Mouse (Mus musculus) brain, adult 2 months (tissue): ENCODE data around the gene Svop.

Experiments
- DNase-seq: peaks from one replicate; pipeline ENCODE4 v3.0.0; 2011; ENCODE audit warnings: low read depth, low spot score

Svop gene

DNA sequence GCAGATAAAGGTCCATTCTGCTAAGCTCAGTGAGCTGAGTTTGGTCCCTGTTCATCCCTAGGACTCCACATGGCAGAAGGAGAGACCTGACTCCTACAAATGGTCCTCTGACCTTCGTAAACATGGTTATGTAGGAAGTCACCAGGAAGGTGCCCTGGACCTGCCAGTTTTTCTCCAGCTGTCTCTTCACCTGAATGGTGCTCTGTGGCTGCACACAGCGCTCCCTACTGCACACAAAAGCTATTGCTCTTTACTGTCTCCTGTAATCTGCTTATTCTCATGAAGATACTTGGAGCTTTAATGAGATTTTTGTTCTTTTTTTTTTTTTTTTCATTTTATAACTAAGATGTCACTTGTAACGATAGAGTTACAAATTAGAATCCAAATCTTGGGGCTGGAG lies 44.8 kb downstream of the Svop start:
- no peak for DNase-seq

DNA sequence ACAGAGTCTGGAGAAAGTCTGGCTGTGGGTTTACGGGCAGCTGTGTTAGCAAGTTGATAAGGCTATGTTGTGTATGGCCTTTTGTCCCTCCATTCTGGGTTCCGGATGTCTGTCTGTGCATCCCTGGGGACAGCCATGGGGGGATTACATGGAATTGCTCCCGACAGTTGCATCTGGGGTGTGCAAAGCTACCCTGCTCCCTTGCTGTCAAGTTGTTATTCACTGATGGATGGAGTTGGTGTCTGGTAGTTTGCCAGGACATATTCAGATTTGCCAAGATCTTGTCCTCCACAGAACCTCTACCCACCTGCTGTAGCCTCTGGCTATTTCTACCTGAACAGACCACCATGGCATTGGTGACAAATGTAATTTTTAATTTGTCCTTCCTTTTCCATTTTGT lies 45.2 kb downstream of the Svop start:
- no peak for DNase-seq

DNA sequence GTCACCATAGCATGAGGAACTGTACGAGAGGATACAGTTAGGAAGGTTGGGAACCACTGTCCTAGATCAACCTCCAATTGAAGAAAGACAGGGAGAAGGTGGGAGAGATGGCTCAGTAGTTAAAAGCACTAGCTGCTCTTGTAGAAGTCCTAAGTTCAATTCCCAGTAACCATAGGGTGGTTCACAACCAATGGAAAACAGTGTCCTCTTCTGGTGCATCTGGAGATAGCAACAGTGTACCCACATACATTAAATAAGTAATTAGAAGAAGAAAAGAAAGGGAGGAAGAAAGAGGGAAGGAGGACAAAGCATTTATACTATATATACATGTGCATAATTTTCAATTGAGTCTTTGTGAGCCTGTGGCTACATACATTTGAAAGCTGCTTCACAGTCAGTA lies 46.2 kb downstream of the Svop start:
- no peak for DNase-seq

DNA sequence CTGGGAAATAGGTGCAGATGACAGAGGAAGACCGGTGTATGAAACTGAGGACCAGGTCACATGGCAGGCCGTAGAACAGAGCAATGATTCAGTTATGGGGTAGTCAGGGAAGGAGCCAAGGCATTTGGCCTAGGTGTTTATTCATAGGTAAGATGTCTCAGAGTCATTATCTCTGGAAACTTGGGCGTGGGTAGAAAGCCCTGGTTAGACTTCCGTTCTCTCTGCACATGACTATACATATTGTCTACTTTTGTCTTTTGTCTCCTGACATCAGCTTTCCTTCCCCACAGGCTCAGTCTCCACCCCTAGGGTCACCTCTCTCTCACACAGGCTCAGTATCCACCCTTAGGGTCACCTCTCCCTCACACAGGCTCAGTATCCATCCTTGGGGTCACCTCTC lies 47.6 kb downstream of the Svop start:
- DNase-seq, result no peak

DNA sequence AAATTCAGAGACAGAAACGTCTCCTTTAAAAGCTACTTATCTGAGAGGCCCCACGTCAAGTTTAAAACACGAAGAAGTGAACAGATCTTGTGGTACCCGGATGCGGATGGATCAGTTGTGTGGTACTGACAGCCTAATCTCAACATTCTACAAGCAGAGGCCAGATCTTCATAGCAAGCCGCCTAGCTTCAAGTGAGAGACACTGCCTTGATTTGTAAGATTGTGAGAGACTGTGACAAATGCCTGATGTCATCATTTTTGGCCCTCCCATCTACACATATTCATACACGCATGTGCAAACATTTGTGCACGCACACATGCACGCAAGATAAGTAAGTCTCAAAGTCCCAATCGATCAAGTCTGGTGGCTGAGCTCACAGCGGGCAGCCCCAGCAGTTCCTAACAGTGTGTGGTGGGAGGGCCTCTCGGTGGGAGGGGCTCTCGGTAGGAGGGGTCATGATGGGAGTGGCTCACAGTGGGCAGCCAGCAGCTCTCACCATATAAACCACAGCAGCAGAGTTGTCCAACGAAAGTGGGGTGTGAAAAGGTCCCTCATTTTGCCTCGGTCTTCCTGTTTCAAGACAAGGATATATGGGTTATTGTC lies 49.9 kb downstream of the Svop start:
- no peak for DNase-seq

DNA sequence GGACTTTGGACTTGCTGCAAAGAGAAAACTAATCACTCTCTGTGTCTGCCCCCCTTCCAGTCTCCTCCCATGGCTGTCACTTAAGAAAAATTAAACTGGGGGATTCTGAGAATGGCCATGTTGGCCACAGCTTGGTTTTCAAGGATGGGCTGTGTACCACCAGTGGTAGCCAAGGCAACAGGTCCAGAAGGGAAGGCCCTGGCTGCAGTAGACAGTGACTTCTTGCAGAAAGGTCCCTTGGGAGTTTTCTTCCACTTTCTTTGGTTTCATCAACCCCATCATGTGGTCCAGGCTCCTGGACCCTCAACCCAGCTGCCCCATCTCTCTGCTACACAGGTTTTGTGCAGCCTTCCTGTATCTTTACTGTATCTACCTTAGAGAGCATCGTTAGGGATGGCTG lies 50.5 kb downstream of the Svop start:
- no peak for DNase-seq

DNA sequence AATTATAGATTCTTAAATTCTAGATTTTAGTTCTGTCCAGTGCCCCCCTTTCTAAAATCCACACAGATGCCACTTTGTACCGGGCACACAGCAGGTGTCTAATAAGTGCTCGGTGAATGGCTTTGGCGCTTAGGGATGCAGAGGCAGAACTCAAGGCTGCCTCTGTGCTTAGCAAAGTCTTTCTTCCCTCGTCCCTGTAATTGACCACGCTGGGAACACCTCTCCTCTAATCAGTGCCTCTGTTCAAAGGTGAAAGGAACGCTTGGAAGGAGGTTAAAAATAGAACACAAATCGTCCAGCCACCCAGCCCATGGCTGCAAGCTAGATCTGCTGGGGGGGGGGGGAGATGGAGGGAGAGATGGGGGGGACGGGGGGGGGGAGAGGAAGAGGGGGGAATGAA lies 50.9 kb downstream of the Svop start:
- no peak for DNase-seq

DNA sequence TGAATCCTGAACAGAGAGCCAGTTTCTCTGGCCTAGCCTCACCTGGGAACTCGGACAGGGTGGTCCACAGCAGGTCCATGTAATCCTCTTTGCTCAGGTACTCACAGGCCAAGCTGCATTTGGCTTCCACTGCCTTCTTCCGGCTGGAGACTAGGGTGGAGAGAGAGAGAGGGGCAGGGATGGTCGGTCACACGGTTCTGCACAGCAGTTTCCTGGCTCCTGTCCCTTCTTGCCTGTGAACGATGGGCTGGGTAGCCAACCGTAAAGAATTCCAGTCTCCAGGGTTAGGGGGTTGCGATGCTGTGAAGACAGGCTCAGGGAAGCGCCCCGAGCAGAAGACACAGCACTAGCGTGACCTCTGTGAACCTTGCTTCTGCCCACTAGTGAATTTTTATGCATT lies 56.3 kb downstream of the Svop start:
- DNase-seq, result peak; percentile 53

DNA sequence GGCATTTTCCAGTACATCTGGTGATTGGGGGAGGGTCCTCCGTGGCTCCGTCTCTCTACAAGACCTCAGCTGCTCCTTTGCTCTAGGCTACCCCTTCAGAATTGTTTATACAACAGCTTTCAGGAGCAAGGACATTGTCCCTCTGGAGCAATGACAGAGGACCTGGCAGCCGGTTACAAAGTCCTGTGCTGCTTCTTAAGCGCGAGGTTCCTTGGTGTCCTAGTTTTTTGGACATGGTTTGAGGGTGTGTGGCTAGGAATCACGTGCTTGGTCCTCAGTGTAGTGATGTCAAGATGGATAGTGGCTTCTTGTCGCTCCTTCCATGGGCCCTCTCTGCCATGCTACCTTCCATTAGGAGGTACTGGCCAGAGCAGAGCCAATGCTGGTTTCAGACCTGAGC lies 57.0 kb downstream of the Svop start:
- no peak for DNase-seq

DNA sequence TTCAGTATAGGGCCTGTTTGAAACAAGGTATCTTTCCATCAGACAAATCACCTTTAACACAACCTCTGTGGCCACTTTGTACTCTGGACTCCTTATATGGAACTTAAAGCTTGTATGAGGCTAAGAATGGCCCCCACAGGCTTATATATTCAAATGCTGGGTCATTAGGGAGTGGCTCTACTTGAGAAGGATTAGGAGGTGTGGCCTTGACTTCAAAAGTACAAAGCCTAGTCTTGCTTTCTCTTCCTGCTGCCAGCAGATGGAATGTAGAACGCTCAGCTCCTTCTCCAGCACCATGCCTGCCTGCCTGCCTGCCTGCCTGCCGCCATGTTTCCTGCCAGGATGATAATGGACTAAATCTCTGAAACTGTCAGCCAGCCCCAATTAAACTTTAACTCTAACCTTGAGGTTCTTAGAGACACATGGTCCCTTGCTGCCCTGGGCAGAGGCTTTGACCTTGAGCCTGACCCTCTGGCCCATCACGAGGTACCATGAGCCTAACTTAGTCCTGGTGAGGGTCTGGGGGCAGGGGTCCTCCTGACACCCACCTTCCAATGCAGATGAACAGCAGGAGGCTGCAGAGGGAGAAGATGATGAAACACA lies 59.1 kb downstream of the Svop start:
- no peak for DNase-seq

DNA sequence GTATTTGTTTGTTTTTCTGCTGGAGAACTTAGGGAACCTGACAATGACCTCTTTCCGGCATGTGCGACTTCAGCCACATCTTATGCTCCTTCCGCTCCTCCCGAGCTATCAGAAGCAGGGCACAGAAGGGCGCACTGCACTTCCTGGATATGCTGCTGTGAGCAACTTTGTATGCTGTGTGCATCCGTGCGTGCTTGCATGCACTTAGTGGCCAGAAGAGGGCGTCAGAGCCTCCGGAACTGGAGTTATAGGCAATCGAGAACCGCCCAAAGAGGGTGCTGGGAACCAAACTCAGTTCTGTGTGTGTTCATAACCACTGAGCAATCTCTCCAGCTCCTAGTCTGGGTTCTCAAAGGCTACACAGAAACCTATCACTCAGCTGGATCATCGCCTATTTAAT lies 60.7 kb downstream of the Svop start:
- no peak for DNase-seq

DNA sequence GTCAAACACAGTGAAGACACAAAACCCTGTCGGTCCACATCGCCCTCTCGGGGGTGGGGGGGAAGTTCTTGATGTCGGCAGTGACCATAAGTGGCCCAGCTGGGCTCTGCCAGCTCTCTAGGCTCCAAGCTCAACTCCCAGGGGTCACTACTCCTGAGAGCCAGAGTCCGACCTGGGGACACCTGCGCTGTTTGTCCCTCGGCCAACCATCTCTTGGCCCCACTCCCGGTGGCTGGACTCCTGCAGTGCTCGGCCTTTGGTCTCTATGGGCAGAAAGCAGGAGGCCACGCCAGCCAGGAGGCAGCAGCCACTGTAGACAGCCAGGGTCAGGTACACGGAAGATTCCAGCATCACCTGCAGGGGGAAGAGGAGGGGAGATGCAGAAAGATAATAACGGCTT lies 63.3 kb downstream of the Svop start:
- peak; percentile 51 for DNase-seq

DNA sequence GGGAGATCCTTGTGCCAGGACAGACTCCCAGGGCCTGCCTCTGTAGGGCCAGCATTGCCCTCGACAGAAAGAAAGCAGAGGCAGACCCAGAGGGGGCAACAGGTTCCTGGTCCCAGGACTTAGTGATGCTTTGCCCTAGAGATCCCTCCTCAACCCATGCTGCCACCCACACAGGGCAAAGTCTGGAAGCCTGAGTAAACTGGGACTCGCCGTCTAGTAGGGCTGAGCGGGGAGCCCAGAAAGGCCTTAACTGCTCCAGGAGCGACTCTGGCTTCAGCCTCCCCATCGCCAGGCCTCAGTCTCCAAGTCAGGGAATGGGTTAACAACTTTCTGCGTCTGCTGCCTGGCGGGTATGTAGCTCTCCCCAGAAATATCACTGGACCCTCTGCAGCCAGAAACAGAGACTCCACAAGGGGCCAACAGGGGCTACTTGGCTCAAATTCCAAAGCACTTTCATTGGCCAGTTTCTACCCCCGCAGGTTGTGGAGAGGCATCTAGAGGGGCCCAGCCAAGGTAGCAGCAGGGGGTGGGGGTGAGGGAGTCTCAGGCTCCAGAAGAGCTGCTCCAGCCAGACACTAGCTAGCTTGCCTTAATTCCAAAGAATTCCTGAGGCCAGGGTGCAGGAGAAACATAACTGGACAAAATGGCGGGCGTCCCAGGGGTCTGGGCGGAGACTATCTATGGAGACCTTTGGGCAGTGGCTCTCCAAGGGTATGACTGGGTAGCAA lies 64.0 kb downstream of the Svop start:
- no peak for DNase-seq

DNA sequence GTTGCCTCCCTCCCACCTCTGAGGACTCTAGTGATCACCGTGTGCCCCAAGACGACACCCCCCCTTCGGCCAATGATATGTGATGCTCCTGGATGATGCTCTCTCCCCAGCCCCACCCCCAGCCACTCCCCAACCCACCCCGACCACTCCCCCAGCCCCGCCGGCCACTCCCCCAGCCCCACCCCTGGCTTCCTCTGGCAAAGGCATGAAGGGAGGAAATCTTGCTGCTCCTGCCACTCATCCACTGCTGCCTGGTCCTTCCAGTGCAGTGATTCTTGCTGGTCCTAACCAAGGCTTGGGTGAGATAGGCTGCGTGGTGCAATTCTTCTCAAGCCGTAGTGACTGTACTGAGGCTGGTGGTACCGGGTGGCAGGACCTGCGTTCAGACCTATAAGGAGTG lies 66.5 kb downstream of the Svop start:
- DNase-seq, result peak; percentile 52

DNA sequence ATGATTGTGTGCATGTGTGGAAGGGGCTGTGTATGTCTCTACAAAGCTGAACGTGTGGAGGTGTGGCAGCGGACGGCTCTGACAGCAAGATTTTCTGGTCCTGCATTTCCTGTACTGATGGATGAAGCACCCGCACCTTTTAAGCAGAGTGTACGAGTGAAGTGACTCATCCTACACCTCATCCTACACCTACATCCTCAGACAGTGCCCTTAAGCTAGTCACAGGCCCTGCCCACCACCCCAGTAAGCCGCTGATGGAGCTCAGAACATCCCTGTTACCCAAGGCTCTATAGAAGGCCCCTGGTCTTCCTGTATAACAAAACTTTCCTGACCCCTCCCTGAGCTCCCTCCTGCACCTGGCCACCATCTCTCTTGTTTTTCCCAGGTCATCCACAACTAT lies 67.0 kb downstream of the Svop start:
- peak; percentile 54 for DNase-seq

DNA sequence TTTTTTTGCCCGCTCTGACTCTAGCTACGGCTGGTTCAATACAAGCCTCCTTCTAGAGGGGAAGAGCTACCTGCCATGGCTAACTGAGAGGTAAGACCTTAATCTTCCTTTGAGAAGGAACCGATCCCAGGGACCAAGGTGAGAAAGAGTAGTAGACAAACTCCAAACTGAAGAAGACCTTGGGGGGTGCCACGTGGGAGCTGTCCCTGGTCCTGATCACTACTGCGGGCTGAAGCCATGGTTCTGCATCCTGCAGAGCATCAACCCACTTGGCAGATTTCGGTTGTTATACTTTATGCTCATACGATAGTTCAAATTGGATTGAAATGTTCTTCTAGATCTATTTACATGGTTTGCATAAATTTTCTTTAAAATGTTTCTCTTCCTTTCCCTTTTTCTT lies 76.2 kb downstream of the Svop start:
- no peak for DNase-seq

DNA sequence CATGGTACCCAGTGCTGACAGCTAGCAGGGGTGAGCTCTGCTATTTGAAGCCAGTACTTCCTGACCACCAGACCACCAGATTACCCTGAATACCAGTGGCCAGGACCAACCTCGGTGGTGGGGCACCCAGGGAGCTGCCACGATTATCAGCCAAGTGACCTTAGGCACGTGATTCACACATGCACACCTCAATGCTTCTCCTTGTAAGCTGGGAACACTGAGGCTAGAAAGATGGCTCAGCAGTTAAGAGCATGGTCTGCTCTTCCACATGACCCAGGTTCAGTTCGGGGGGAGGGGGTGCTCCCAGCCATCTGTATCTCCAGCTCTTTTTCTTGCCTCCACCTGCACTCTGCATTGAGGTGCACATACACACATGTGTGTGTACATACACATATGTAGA lies 82.3 kb downstream of the Svop start:
- no peak for DNase-seq

DNA sequence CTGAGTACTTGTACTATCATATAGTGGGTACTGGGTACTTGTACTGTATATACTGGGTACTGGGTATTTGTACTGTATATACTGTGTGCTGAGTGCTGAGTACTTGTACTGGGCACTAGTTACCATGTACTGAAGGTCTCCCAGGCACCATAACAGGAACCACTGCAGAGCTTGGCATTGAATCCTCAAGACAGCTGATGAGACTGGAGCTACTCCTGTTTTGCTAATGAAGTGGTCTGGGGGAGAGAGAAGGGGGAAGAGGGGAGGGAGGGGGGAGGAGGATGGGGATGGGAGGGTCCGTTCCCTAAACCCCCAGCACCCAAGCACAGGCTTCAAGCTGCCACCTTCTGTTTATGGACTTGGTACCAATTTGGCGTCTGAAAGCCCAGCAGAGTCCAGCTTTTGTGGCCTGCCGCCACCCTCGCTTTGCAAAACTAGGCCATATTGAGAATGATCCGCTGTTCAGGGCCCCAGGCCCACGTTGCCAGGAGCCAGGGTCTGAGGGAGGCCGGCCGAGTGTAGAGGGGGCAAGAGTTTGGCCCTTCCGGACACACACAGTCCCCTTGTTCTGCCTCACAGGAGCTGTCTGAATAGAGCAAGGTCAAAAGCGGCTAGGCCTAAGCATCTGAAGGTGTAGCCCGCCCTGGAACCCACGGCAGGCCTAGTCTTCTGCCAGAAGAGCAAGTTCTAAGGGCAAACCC lies 83.5 kb downstream of the Svop start:
- no peak for DNase-seq

DNA sequence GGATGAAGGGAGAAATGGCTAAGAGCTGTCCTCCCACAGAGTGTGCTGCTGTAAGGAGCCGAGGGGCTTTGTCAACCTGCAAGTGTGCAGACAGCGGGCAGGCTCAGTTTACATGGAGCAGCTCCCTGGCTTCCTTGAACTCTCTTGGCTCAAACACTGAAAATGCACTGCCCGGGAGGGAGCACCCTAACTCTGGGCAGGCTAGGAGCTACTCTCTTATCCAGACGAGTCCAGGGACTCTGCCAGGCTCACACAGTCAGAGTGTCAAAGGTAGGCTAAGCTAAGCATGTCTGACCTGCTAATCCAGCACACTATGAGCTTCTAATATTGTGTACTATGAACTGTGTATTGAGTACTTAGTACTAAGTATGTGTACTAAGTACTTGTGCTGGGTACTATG lies 84.4 kb downstream of the Svop start:
- no peak for DNase-seq

DNA sequence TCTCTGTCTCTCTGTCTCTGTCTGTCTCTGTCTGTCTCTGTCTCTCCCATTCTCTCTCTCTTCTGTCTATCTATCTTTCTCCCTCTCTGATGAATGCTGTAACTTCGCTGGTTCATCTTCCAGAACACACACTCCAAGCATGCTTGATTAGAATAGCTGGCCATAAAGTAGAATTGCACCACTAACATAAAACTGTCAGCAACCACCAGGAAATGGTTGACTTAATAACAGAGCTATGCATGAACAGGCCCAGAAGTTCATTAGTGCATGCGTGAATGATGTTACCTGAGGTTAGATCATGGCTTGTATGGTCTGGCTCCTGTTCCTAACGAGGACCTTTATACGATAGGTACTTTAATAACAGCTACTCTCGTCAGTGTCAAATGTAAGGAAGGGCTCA lies 86.3 kb downstream of the Svop start:
- no peak for DNase-seq

DNA sequence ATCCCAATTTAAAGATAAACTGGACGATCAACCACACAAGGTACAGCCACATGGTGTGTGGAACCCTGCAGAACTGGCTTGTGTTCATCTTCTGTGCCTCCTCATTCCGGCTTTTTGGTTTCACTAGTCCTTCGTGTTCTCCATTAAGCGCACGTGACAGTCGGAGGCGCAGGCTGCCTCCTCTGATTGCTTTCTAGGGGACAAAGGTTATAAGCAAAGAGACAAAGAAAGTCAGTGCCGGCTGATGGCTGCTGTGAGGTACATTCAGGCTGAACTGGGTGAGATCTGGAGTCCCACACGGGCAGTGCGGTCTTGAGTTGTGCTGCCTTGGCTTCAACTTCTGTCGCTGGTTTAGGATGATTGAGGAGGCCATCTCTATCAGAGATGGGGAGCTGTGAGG lies 86.8 kb downstream of the Svop start:
- no peak for DNase-seq

DNA sequence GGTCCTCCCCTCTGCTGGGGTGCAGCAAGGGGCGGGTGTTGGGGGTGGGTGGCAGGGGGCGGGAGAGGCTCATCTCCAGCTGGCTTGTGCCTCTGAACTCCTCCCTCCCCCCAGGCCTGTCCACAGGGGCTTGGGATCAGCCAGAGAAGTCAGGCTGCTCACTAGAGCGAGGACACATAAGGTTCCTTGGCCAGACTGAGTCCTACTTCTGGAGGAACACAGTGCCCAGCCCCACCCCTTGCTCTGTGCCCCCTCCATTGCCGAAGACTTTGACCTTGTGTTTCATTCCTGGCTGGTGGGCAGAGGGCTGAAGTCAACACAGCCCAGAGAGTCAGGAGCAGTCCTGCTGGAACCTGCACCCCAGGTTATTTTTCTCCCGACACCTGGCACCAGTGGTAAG lies 87.8 kb downstream of the Svop start, which contains the start of gene Dao:
Gene Dao (plus strand): TSS at position 162 of the 400 bp plus-strand sequence.
- DNase-seq, result no peak

DNA sequence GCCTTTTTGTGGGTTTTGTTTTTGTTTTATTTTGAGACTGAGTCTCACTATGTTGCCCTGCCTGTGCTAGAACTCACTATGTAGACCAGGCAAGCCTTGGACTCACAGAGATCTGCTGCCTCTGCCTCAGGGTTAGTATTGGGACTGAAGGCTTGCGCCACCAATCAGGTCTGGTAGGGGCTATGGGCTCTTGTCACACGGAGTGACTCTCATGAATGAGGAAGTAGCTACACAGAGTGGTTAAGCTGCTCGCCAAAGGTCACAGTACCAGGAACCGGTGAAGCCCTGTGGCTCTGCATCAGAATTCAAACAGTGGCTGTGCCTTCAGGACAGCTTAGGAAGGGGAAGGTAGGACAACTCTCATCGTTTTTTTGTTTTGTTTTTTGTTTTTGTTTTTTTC lies 92.0 kb downstream of the Svop start:
- DNase-seq, result no peak
